Mouse (Mus musculus): ENCODE measurements around the gene 4930402H24Rik. TPM values are rescaled to one million over a fixed set of nuclear protein-coding genes. Genes with fewer than 3 reads are reported as not detected.
A peak's percentile ranks its signal among the peaks of the same experiment; 100 is the strongest.

Gene 4930402H24Rik
- polyA plus RNA-seq, 1 experiment from 2014 or later = 47.8 TPM

DNA sequence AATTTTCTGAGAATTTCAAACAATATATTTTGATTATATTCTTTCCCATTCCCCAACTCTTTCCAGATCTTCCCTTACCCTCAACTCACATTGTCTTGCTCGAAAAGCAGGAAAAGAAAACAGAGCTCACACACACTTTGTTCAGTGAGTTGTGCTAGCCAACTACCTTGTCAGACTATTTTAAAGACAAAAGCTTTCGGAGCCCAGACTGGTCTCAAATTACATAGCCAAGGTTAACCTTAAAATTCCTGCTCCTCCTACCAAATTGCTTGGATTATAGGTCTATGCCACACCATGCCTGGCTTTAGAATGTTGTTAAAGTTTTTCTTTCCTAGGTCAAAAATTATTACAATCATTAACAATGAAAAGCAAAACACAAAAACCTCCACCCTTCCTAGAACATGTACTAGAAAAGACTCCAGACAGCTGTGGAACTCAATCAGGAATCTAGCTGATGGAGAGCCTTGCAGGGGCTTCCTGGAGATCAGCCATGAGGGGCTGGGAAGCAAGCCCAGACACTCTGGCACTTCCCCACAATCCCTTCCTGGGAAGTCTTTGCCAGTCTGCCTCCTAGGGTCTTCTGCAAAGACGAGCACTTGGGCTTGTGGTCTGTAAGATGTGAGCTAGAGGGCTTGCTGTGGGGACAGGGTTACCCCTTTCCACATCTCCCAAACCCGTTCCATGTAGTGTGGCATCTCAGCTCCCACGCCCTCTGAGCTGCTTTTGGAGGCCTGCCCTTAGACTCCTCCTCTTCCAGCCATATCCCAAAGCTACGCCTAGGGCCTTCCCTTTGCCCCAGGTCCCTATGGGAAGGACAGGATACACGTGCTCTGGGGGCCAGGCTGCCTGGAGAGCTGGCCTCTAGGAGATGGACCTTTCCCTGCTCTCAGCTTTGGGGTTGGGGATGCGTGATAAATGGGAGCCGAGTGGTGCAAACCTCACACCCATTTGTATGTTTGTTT, 201.9 kb downstream of the 4930402H24Rik start:
- peak; percentile 31; the same call in 1 of the 2 replicates for ATAC-seq (replicated peaks; ENCODE audit: insufficient number of reproducible peaks, low FRiP score, low TSS enrichment)
- Histone ChIP-seq H3K9ac (ENCODE audit: low read depth, low read length) (no peak overlapping the region), H3K27ac (ENCODE audit: low read depth, low read length) (no peak overlapping the region), H3K4me1 (ENCODE audit: control insufficient read depth, insufficient read depth, low read length) (peaks cover 6% of the 10 kb centered on the region; the same call in 1 of the 2 replicates), H3K4me3 (ENCODE audit: low read depth, low read length) (no peak overlapping the region), H3K36me3 (ENCODE audit: control insufficient read depth, insufficient read depth, low read length) (peaks cover 8% of the 10 kb centered on the region; the same call in 1 of the 2 replicates), H3K27me3 (ENCODE audit: control insufficient read depth, insufficient read depth, low read length) (peaks cover 8% of the 10 kb centered on the region; the same call in 1 of the 2 replicates), H3K9me3 (replicated peaks; ENCODE audit: control insufficient read depth, low read length) (no peaks in the 10 kb centered on the region), H3K4me2 (no peak overlapping the region)
- 55% methylated on average over 9 of the region's 9 CpGs for WGBS (ENCODE audit: insufficient replicate concordance)

DNA sequence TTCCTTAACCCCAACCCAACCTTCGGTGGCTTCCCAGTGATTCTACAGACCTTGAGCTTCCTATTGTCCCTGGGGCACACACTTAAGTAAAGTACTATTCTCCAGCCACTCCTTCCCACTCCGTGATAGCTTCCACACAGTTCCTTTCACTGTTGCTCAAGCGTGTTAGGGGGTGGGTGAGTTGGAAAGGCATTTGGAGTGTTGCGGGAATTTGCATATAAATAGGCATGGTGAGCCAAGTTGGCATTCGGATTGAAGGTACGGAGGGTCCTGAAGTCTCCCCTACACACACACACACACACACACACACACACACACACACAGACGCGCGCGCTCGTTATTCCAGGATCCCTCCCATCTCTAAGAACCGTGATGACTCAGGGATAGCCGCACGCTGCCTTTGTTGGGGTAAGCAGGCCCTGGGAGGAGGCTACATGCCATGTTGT, 208.4 kb downstream of the 4930402H24Rik start:
- no peaks in the 10 kb centered on the region for H3K9me3 ChIP-seq (replicated peaks; ENCODE audit: control insufficient read depth, low read length)
- H3K27me3 ChIP-seq (ENCODE audit: control insufficient read depth, insufficient read depth, low read length) = peaks cover 50% of the 10 kb centered on the region
- no peaks in the 10 kb centered on the region for H3K36me3 ChIP-seq (ENCODE audit: control insufficient read depth, insufficient read depth, low read length)
- no peaks in the 10 kb centered on the region for H3K4me1 ChIP-seq (ENCODE audit: control insufficient read depth, insufficient read depth, low read length)
- H3K27ac ChIP-seq (ENCODE audit: low read depth, low read length) = no peak overlapping the region
- peak overlapping the region; percentile 54 for H3K4me3 ChIP-seq (ENCODE audit: low read depth, low read length)
- no peak for ATAC-seq (replicated peaks; ENCODE audit: insufficient number of reproducible peaks, low FRiP score, low TSS enrichment)
- H3K9ac ChIP-seq (ENCODE audit: low read depth, low read length) = no peak overlapping the region
- H3K4me2 ChIP-seq = peak overlapping the region; percentile 93
- WGBS (ENCODE audit: insufficient replicate concordance) = 2% methylated on average over 14 of the region's 14 CpGs

GRCm38 (mm10) chr2:130697153-130697810, 208.9 kb downstream of the 4930402H24Rik start, which contains the start of gene Slc4a11:
Gene Slc4a11, minus strand, starts transcription at chr2:130697519.
- no peak within 1 kb of the TSS for H3K27ac ChIP-seq (ENCODE audit: low read depth, low read length)
- H3K36me3 ChIP-seq (ENCODE audit: control insufficient read depth, insufficient read depth, low read length) = no peaks in the 10 kb centered on the region
- H3K4me1 ChIP-seq (ENCODE audit: control insufficient read depth, insufficient read depth, low read length) = no peaks in the 10 kb centered on the region
- H3K4me2 ChIP-seq = peak within 1 kb of the TSS; percentile 93
- WGBS (ENCODE audit: insufficient replicate concordance) = under 1% methylated on average over 65 of the region's 65 CpGs
- peaks cover 50% of the 10 kb centered on the region for H3K27me3 ChIP-seq (ENCODE audit: control insufficient read depth, insufficient read depth, low read length)
- H3K4me3 ChIP-seq (ENCODE audit: low read depth, low read length) = peak within 1 kb of the TSS; percentile 54
- peak within 1 kb of the TSS; percentile 53 for H3K9ac ChIP-seq (ENCODE audit: low read depth, low read length)
- peak; percentile 58; the same call in 1 of the 2 replicates for ATAC-seq (replicated peaks; ENCODE audit: insufficient number of reproducible peaks, low FRiP score, low TSS enrichment)
- H3K9me3 ChIP-seq (replicated peaks; ENCODE audit: control insufficient read depth, low read length) = no peaks in the 10 kb centered on the region

DNA sequence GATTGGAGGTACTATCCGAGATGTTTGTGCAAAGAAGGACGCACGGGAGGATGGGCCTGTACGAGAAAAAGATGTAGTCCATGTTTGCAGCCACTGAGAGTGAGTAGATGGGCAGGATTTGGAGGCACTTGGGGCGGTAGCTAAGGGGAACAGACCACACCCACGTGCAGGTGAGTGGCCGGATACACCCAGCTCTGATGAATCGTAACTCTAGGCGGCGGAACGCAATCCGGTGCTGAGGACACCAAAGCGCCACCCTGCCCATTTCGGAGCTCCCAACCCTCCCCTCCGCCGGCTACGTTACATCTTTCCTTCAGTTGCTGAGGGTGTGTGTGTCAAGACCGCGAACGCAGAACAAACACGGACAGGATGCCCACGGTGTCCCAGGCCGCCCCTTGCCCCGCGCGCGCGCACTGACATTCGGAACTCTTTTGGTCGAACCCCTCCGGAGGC, 209.5 kb downstream of the 4930402H24Rik start:
- H3K36me3 ChIP-seq (ENCODE audit: control insufficient read depth, insufficient read depth, low read length) = no peaks in the 10 kb centered on the region
- peak overlapping the region; percentile 54 for H3K4me3 ChIP-seq (ENCODE audit: low read depth, low read length)
- H3K4me2 ChIP-seq = peak overlapping the region; percentile 93
- no peak for ATAC-seq (replicated peaks; ENCODE audit: insufficient number of reproducible peaks, low FRiP score, low TSS enrichment)
- 2% methylated on average over 31 of the region's 31 CpGs for WGBS (ENCODE audit: insufficient replicate concordance)
- peaks cover 50% of the 10 kb centered on the region for H3K27me3 ChIP-seq (ENCODE audit: control insufficient read depth, insufficient read depth, low read length)
- H3K27ac ChIP-seq (ENCODE audit: low read depth, low read length) = no peak overlapping the region
- H3K4me1 ChIP-seq (ENCODE audit: control insufficient read depth, insufficient read depth, low read length) = no peaks in the 10 kb centered on the region
- no peaks in the 10 kb centered on the region for H3K9me3 ChIP-seq (replicated peaks; ENCODE audit: control insufficient read depth, low read length)
- peak overlapping the region; percentile 53 for H3K9ac ChIP-seq (ENCODE audit: low read depth, low read length)

DNA sequence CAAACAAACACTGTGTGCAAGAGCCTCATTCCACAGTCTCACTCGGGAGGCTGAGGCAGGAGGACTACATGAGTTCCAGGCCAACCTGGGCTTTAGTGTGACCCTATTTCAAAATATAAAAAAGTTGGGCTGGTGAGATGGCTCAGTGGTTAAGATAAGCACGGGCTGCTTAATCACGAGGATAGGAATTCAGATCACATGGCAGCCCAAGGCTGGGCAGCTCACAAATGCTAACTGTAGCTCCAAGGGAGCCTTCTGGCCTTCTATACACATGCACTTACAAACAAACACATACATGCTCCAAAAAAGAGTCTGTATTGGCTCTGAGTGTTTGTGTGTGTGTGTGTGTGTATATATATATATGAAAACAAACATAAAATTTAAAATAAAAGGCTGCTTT, 212.6 kb downstream of the 4930402H24Rik start:
- peaks cover 36% of the 10 kb centered on the region for H3K27me3 ChIP-seq (ENCODE audit: control insufficient read depth, insufficient read depth, low read length)
- no peak overlapping the region for H3K4me2 ChIP-seq
- H3K27ac ChIP-seq (ENCODE audit: low read depth, low read length) = no peak overlapping the region
- H3K4me1 ChIP-seq (ENCODE audit: control insufficient read depth, insufficient read depth, low read length) = no peaks in the 10 kb centered on the region
- no peak overlapping the region for H3K4me3 ChIP-seq (ENCODE audit: low read depth, low read length)
- no peak for ATAC-seq (replicated peaks; ENCODE audit: insufficient number of reproducible peaks, low FRiP score, low TSS enrichment)
- WGBS (ENCODE audit: insufficient replicate concordance) = 31% methylated on average over 3 of the region's 3 CpGs
- no peak overlapping the region for H3K9ac ChIP-seq (ENCODE audit: low read depth, low read length)
- H3K36me3 ChIP-seq (ENCODE audit: control insufficient read depth, insufficient read depth, low read length) = no peaks in the 10 kb centered on the region
- H3K9me3 ChIP-seq (replicated peaks; ENCODE audit: control insufficient read depth, low read length) = no peaks in the 10 kb centered on the region

GRCm38 (mm10) chr2:130689011-130689410, 217.2 kb downstream of the 4930402H24Rik start:
- Histone ChIP-seq H3K27ac (ENCODE audit: low read depth, low read length) (no peak overlapping the region), H3K4me1 (ENCODE audit: control insufficient read depth, insufficient read depth, low read length) (no peaks in the 10 kb centered on the region), H3K9me3 (replicated peaks; ENCODE audit: control insufficient read depth, low read length) (no peaks in the 10 kb centered on the region), H3K36me3 (ENCODE audit: control insufficient read depth, insufficient read depth, low read length) (no peaks in the 10 kb centered on the region; the same call in 1 of the 2 replicates), H3K9ac (ENCODE audit: low read depth, low read length) (no peak overlapping the region), H3K4me3 (ENCODE audit: low read depth, low read length) (no peak overlapping the region), H3K4me2 (no peak overlapping the region), H3K27me3 (ENCODE audit: control insufficient read depth, insufficient read depth, low read length) (0 out of 2 replicates have a peak, but pooled peaks cover under 1% of the 10 kb centered on the region)
- WGBS (ENCODE audit: insufficient replicate concordance) = 58% methylated on average over 2 of the region's 2 CpGs
- no peak for ATAC-seq (replicated peaks; ENCODE audit: insufficient number of reproducible peaks, low FRiP score, low TSS enrichment)

- WGBS (ENCODE audit: insufficient replicate concordance) = 81% methylated on average over 9 of the region's 9 CpGs
- Histone ChIP-seq H3K4me3 (ENCODE audit: low read depth, low read length) (no peak overlapping the region), H3K9me3 (replicated peaks; ENCODE audit: control insufficient read depth, low read length) (no peaks in the 10 kb centered on the region), H3K9ac (ENCODE audit: low read depth, low read length) (no peak overlapping the region), H3K4me1 (ENCODE audit: control insufficient read depth, insufficient read depth, low read length) (no peaks in the 10 kb centered on the region), H3K27me3 (ENCODE audit: control insufficient read depth, insufficient read depth, low read length) (no peaks in the 10 kb centered on the region), H3K4me2 (no peak overlapping the region), H3K27ac (ENCODE audit: low read depth, low read length) (no peak overlapping the region), H3K36me3 (ENCODE audit: control insufficient read depth, insufficient read depth, low read length) (peaks cover 11% of the 10 kb centered on the region; the same call in 1 of the 2 replicates)
- no peak for ATAC-seq (replicated peaks; ENCODE audit: insufficient number of reproducible peaks, low FRiP score, low TSS enrichment)
Measured at GRCm38 (mm10) chr2:130685426-130685825, 220.8 kb downstream of the 4930402H24Rik start.

- H3K4me2 ChIP-seq = no peak overlapping the region
- no peak for ATAC-seq (replicated peaks; ENCODE audit: insufficient number of reproducible peaks, low FRiP score, low TSS enrichment)
- H3K9me3 ChIP-seq (replicated peaks; ENCODE audit: control insufficient read depth, low read length) = no peaks in the 10 kb centered on the region
- H3K36me3 ChIP-seq (ENCODE audit: control insufficient read depth, insufficient read depth, low read length) = peaks cover 29% of the 10 kb centered on the region; the same call in 1 of the 2 replicates
- H3K4me1 ChIP-seq (ENCODE audit: control insufficient read depth, insufficient read depth, low read length) = no peaks in the 10 kb centered on the region
- no peak overlapping the region for H3K9ac ChIP-seq (ENCODE audit: low read depth, low read length)
- WGBS (ENCODE audit: insufficient replicate concordance) = 89% methylated on average over 3 of the region's 3 CpGs
- H3K27ac ChIP-seq (ENCODE audit: low read depth, low read length) = no peak overlapping the region
- H3K4me3 ChIP-seq (ENCODE audit: low read depth, low read length) = no peak overlapping the region
- no peaks in the 10 kb centered on the region for H3K27me3 ChIP-seq (ENCODE audit: control insufficient read depth, insufficient read depth, low read length)
Measured at GRCm38 (mm10) chr2:130681531-130681930, 224.7 kb downstream of the 4930402H24Rik start.
